Comparison of ENCODE assay signal across 15 mouse cellular contexts in the genomic region with DNA sequence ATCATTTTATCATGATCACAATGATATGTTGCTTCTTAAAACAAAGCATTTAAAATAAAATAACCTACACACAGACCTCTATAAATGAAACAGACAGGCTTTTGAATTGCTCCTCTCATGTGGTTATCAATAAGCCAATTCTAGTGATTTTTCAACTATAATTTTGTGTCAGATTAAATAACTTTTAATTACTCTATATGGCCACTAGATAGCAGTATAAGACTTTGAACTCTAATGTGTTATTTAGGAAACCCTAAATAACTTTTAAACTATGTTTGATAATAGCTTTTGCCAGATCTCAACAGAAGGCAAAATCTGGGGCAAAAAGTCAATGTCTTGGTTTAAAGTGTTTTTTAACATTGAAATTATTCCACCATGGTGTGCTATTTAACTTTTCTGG.
DNase-seq lines count a peak whose midpoint lies in the region; ATAC-seq and TF ChIP-seq lines count a peak whose summit lies in the region.
"Had no signal": no experiment of that assay in that cellular context is flagged by ENCODE, and none has a peak within 500 bp of the region (broad histone marks: within the 10 kb centered on the region; RNA-seq: fewer than 3 reads in every experiment).

No protein-coding gene starts in this region.

- no peak overlapping the region for H3K4me3 ChIP-seq in forebrain, postnatal 0 days (ENCODE audit: low read depth, low read length)
- no peak overlapping the region for H3K4me3 ChIP-seq in forebrain, embryonic 15.5 days
- no peak overlapping the region for H3K4me3 ChIP-seq in liver, adult 2 months (ENCODE audit: insufficient read depth, low read depth, low read length)
- no peak overlapping the region for H3K4me3 ChIP-seq in MEL (ENCODE audit: control insufficient read depth in 1 of 2, insufficient read depth in 1 of 2, low read depth in 2 of 2, low read length in 2 of 2)
- no peak overlapping the region for H3K4me3 ChIP-seq in embryonic facial prominence, embryonic 14.5 days (ENCODE audit: low read depth, low read length)
- H3K4me3 ChIP-seq: liver, embryonic 13.5 days had no signal

- ATAC-seq in forebrain, postnatal 0 days: no peak
- no peak for ATAC-seq in forebrain, embryonic 15.5 days (replicated peaks)
- no peak for ATAC-seq in embryonic facial prominence, embryonic 14.5 days (ENCODE audit: low read depth)

- no peak overlapping the region for H3K9ac ChIP-seq in forebrain, postnatal 0 days
- no peak overlapping the region for H3K9ac ChIP-seq in forebrain, embryonic 15.5 days (replicated peaks)
- no peak overlapping the region for H3K9ac ChIP-seq in liver, adult 2 months (ENCODE audit: low read depth, low read length)
- H3K9ac ChIP-seq in MEL (ENCODE audit: control insufficient read depth, low read depth, low read length, poor library complexity, severe bottlenecking): no peak overlapping the region
- H3K9ac ChIP-seq in embryonic facial prominence, embryonic 14.5 days (ENCODE audit: low read depth, low read length): no peak overlapping the region
- H3K9ac ChIP-seq: liver, embryonic 13.5 days had no signal

- TF ChIP-seq RAD21 in MEL (IDR thresholded peaks at IDR 0.05; ENCODE audit: low read depth, low read length): peak; percentile 96

- no peaks in the 10 kb centered on the region for H3K4me1 ChIP-seq in forebrain, postnatal 0 days (ENCODE audit: insufficient read depth)
- H3K4me1 ChIP-seq in forebrain, embryonic 15.5 days: no peaks in the 10 kb centered on the region
- H3K4me1 ChIP-seq in liver, adult 2 months (ENCODE audit: control insufficient read depth, insufficient read depth, low read length): no peaks in the 10 kb centered on the region
- H3K4me1 ChIP-seq in MEL (ENCODE audit: control insufficient read depth in 1 of 2, insufficient read depth in 2 of 2, low read length in 2 of 2): no peaks in the 10 kb centered on the region
- no peaks in the 10 kb centered on the region for H3K4me1 ChIP-seq in embryonic facial prominence, embryonic 14.5 days (ENCODE audit: control insufficient read depth, insufficient read depth, low read length)
- H3K4me1 ChIP-seq: liver, embryonic 13.5 days had no signal

- TF ChIP-seq EP300 in MEL (IDR thresholded peaks at IDR 0.05; ENCODE audit: low read depth in 1 of 2, low read length in 2 of 2): no peak

- peak; percentile 50 for TF ChIP-seq CTCF in forebrain, postnatal 0 days (IDR thresholded peaks at IDR 0.05; ENCODE audit: low read depth)
- TF ChIP-seq CTCF in liver, adult 2 months (IDR thresholded peaks at IDR 0.05; ENCODE audit: low read depth, low read length): 0 out of 2 replicates have a peak, but pooled peaks have one; percentile 6
- TF ChIP-seq CTCF in MEL (IDR thresholded peaks at IDR 0.05 in 2 of 3, conservative IDR thresholded peaks at IDR 0.05 in 1 of 3; ENCODE audit: control insufficient read depth in 1 of 3, insufficient read depth in 1 of 3, low read depth in 2 of 3, low read length in 3 of 3, poor library complexity in 1 of 3, severe bottlenecking in 1 of 3): peak in 2 of 3 experiments; percentile 7 to 68; a peak in 3 of 6 replicates

- H3K4me2 ChIP-seq in forebrain, postnatal 0 days (ENCODE audit: low read depth): no peak overlapping the region
- no peak overlapping the region for H3K4me2 ChIP-seq in forebrain, embryonic 15.5 days (replicated peaks)
- H3K4me2 ChIP-seq in embryonic facial prominence, embryonic 14.5 days (ENCODE audit: low read depth, low read length): no peak overlapping the region
- H3K4me2 ChIP-seq: liver, embryonic 13.5 days had no signal

- no peaks in the 10 kb centered on the region for H3K79me2 ChIP-seq in liver, adult 2 months (ENCODE audit: control insufficient read depth, insufficient read depth, low read length)
- no peaks in the 10 kb centered on the region for H3K79me2 ChIP-seq in MEL (ENCODE audit: control insufficient read depth, insufficient read depth, low read length, poor library complexity)

- TF ChIP-seq POLR2A in liver, adult 2 months (IDR thresholded peaks at IDR 0.05; ENCODE audit: extremely low read depth, insufficient read depth, low read length): no peak
- TF ChIP-seq POLR2A in MEL (IDR thresholded peaks at IDR 0.05; ENCODE audit: control insufficient read depth in 1 of 2, insufficient read depth in 1 of 2, low read depth in 1 of 2, low read length in 2 of 2, poor library complexity in 1 of 2): no peak

- peak; percentile 42 for DNase-seq in forebrain, postnatal 0 days
- DNase-seq in liver, adult 2 months (ENCODE audit: extremely low read depth, low read depth, low spot score): peak; percentile 15
- DNase-seq in liver: no peak
- peak; percentile 30 for DNase-seq in MEL (ENCODE audit: low read depth, low spot score)
- DNase-seq in embryonic facial prominence, embryonic 14.5 days (ENCODE audit: low spot score): peak; percentile 18
- DNase-seq in adrenal gland, postnatal 14 days: no peak
- DNase-seq in heart, adult 11 months: no peak
- DNase-seq: cerebellum, adult 11 months; gastrocnemius, postnatal 14 days; heart, postnatal 14 days; kidney, postnatal 36 days; liver, embryonic 13.5 days; thymus, postnatal 25 days had no signal

- no peaks in the 10 kb centered on the region for H3K27me3 ChIP-seq in forebrain, postnatal 0 days (ENCODE audit: insufficient read depth, low read length)
- H3K27me3 ChIP-seq in forebrain, embryonic 15.5 days: no peaks in the 10 kb centered on the region
- H3K27me3 ChIP-seq in liver, adult 2 months (ENCODE audit: control insufficient read depth, insufficient read depth, low read length): no peaks in the 10 kb centered on the region
- H3K27me3 ChIP-seq in MEL (ENCODE audit: control insufficient read depth in 1 of 2, insufficient read depth in 2 of 2, low read length in 2 of 2): no peaks in the 10 kb centered on the region; a peak in 1 of 4 replicates
- H3K27me3 ChIP-seq in embryonic facial prominence, embryonic 14.5 days (replicated peaks; ENCODE audit: control insufficient read depth, insufficient read depth, low read length): no peaks in the 10 kb centered on the region
- H3K27me3 ChIP-seq: liver, embryonic 13.5 days had no signal

- H3K9me3 ChIP-seq in forebrain, postnatal 0 days (ENCODE audit: low read length): no peaks in the 10 kb centered on the region
- no peaks in the 10 kb centered on the region for H3K9me3 ChIP-seq in forebrain, embryonic 15.5 days
- H3K9me3 ChIP-seq in MEL (replicated peaks; ENCODE audit: insufficient read depth, low read length): no peaks in the 10 kb centered on the region
- H3K9me3 ChIP-seq in embryonic facial prominence, embryonic 14.5 days (ENCODE audit: control insufficient read depth, low read length): no peaks in the 10 kb centered on the region
- H3K9me3 ChIP-seq: liver, embryonic 13.5 days had no signal

- H3K27ac ChIP-seq in forebrain, postnatal 0 days (ENCODE audit: low read depth, low read length): no peak overlapping the region
- no peak overlapping the region for H3K27ac ChIP-seq in forebrain, embryonic 15.5 days (replicated peaks)
- H3K27ac ChIP-seq in liver, adult 2 months (replicated peaks; ENCODE audit: insufficient read depth, low read depth, low read length): no peak overlapping the region
- no peak overlapping the region for H3K27ac ChIP-seq in MEL (ENCODE audit: control insufficient read depth, low read depth, low read length)
- H3K27ac ChIP-seq in embryonic facial prominence, embryonic 14.5 days (replicated peaks; ENCODE audit: low read depth, low read length): no peak overlapping the region
- H3K27ac ChIP-seq: liver, embryonic 13.5 days; macrophage had no signal

- no peaks in the 10 kb centered on the region for H3K36me3 ChIP-seq in forebrain, postnatal 0 days (ENCODE audit: insufficient read depth)
- no peaks in the 10 kb centered on the region for H3K36me3 ChIP-seq in forebrain, embryonic 15.5 days
- no peaks in the 10 kb centered on the region for H3K36me3 ChIP-seq in liver, adult 2 months (ENCODE audit: control insufficient read depth, insufficient read depth, low read length)
- H3K36me3 ChIP-seq in MEL (ENCODE audit: control insufficient read depth in 1 of 2, insufficient read depth in 2 of 2, low read length in 2 of 2): no peaks in the 10 kb centered on the region
- no peaks in the 10 kb centered on the region for H3K36me3 ChIP-seq in embryonic facial prominence, embryonic 14.5 days (ENCODE audit: control insufficient read depth, insufficient read depth, low read length)
- H3K36me3 ChIP-seq: liver, embryonic 13.5 days had no signal

TF ChIP-seq in MEL, 35 proteins besides CTCF, POLR2A, EP300 and RAD21:
- TF ChIP-seq RCOR1 (IDR thresholded peaks at IDR 0.05; ENCODE audit: low read depth, low read length): no peak
- TF ChIP-seq SMC3 (IDR thresholded peaks at IDR 0.05; ENCODE audit: low read depth, low read length): peak; percentile 69
- peak; percentile 76 for TF ChIP-seq ZC3H11A (IDR thresholded peaks at IDR 0.05; ENCODE audit: low read depth, low read length)
TF ChIP-seq in MEL: peak in this region for 2.

Comparison
In these comparisons a context has a peak if more than half of its experiments do, and no peak if none do; other contexts are left out.
1. DNase-seq: peak in forebrain, postnatal 0 days (single experiment), liver, adult 2 months (single experiment), MEL (single experiment) and embryonic facial prominence, embryonic 14.5 days (single experiment); none in liver (single experiment), adrenal gland, postnatal 14 days (single experiment) and heart, adult 11 months (single experiment).
2. Peak in every context shown above with its lines, with median percentiles within 50 percentile points of each other: CTCF ChIP-seq.